Mouse (Mus musculus) intestine, embryonic 16.5 days (tissue): ENCODE measurements around the gene Dok5. TPM values are rescaled to one million over a fixed set of nuclear protein-coding genes. Genes with fewer than 3 reads are reported as not detected.
A peak's percentile ranks its signal among the peaks of the same experiment; 100 is the strongest.

Source experiments
- ATAC-seq: fragments of 200-750 bp; cut with Nextera tagmentation; 2 replicates; pipeline ENCODE4 v1.8.0; 2017; ENCODE audit warnings: moderate TSS enrichment, moderate library complexity
- H3K27ac ChIP-seq: fragments of 300-500 bp; sonication (generic); 2 replicates; pipeline ENCODE4 v1.5.1; 2014; ENCODE audit warnings: mild to moderate bottlenecking, low read length
- H3K27me3 ChIP-seq: fragments of 300-500 bp; sonication (generic); replicated peaks from 2 replicates; pipeline ENCODE4 v1.6.1; 2014; ENCODE audit warnings: low read length, control low read depth, mixed read lengths; ENCODE audit not compliant: control insufficient read depth, insufficient read depth
- H3K36me3 ChIP-seq: fragments of 300-500 bp; sonication (generic); 2 replicates; pipeline ENCODE4 v1.6.1; 2014; ENCODE audit warnings: low read length, control low read depth; ENCODE audit not compliant: control insufficient read depth, insufficient read depth
- H3K4me1 ChIP-seq: fragments of 300-500 bp; sonication (generic); 2 replicates; pipeline ENCODE4 v1.6.1; 2014; ENCODE audit warnings: low read length, control low read depth, mixed read lengths; ENCODE audit not compliant: control insufficient read depth, insufficient read depth
- H3K4me2 ChIP-seq: fragments of 300-500 bp; sonication (generic); 2 replicates; pipeline ENCODE4 v1.6.1; 2014; ENCODE audit warnings: low read depth, low read length, control low read depth
- H3K4me3 ChIP-seq: fragments of 300-500 bp; sonication (generic); 2 replicates; pipeline ENCODE4 v1.5.1; 2014; ENCODE audit warnings: mild to moderate bottlenecking, low read length
- H3K9ac ChIP-seq: fragments of 300-500 bp; sonication (generic); 2 replicates; pipeline ENCODE4 v1.6.1; 2014; ENCODE audit warnings: low read depth, low read length
- H3K9me3 ChIP-seq: fragments of 300-500 bp; sonication (generic); 2 replicates; pipeline ENCODE4 v1.6.1; 2016; ENCODE audit warnings: low read length, control low read depth; ENCODE audit not compliant: control insufficient read depth
- WGBS: fragments of 180-500 bp; shearing (Covaris S2); extraction: QIAGEN DNeasy Blood & Tissue Kit; methylation state at CpG from one replicate; pipeline ENCODE4 v1.1.7; 2014; 5-methylcytosine and 5-hydroxymethylcytosine counted together
- polyA plus RNA-seq: library from polyadenylated mRNA; unstranded; fragments of >200 nt; fragmentation: Nextera tagmentation; extraction: Ambion mirVana; gene quantifications from 2 replicates; pipeline ENCODE4 v1.2.1, GENCODE M21; 2015

Gene Dok5
- polyA plus RNA-seq, 1 experiment from 2014 or later, result 1.8 TPM

GRCm38 (mm10) chr2:170731205-170731604 lies 402 bp upstream of the Dok5 start:
- Histone ChIP-seq H3K4me1 (no peaks in the 10 kb centered on the region), H3K27ac (no peak overlapping the region), H3K4me3 (peak overlapping the region; percentile 46), H3K27me3 (peaks cover 19% of the 10 kb centered on the region), H3K4me2 (peak overlapping the region; percentile 61), H3K9me3 (no peaks in the 10 kb centered on the region), H3K36me3 (no peaks in the 10 kb centered on the region), H3K9ac (peak overlapping the region; percentile 15)
- peak; percentile 28; the same call in 1 of the 2 replicates for ATAC-seq
- 10% methylated on average over 6 of the region's 6 CpGs for WGBS

DNA sequence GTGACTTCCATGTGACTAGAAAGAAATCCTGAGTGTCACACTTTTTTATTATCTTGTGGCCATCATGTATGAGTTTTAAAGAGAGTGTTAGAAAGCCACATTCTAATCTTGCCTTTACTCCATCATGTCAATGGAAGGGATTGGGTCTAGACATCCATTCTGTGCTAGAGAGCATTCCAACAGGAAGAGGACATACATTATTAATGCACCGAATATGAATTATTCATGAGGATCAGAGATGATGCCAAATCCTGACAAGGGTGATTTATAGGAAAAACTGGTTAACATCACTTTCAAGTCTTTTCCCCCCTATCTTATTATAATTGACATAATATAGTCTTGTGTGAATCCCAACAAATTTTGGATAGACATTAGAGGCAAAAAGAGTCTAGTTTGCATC lies 2.1 kb downstream of the Dok5 start:
- Histone ChIP-seq H3K36me3 (no peaks in the 10 kb centered on the region), H3K4me3 (no peak overlapping the region), H3K27ac (no peak overlapping the region), H3K27me3 (peaks cover 19% of the 10 kb centered on the region), H3K9me3 (no peaks in the 10 kb centered on the region), H3K9ac (no peak overlapping the region), H3K4me1 (no peaks in the 10 kb centered on the region), H3K4me2 (no peak overlapping the region)
- no peak for ATAC-seq
- 89% methylated on average over 1 of the region's 1 CpGs for WGBS

GRCm38 (mm10) chr2:170734446-170734845 lies 2.8 kb downstream of the Dok5 start:
- Histone ChIP-seq H3K4me1 (no peaks in the 10 kb centered on the region), H3K27ac (no peak overlapping the region), H3K36me3 (no peaks in the 10 kb centered on the region), H3K27me3 (peaks cover 19% of the 10 kb centered on the region), H3K4me2 (no peak overlapping the region), H3K9me3 (no peaks in the 10 kb centered on the region), H3K4me3 (no peak overlapping the region), H3K9ac (no peak overlapping the region)
- WGBS, result 45% methylated on average over 3 of the region's 3 CpGs
- no peak for ATAC-seq

- no peaks in the 10 kb centered on the region for H3K36me3 ChIP-seq
- H3K4me3 ChIP-seq, result no peak overlapping the region
- H3K27me3 ChIP-seq, result no peaks in the 10 kb centered on the region
- no peak for ATAC-seq
- H3K9me3 ChIP-seq, result no peaks in the 10 kb centered on the region
- no peak overlapping the region for H3K27ac ChIP-seq
- 89% methylated on average over 9 of the region's 9 CpGs for WGBS
- H3K4me2 ChIP-seq, result no peak overlapping the region
- no peak overlapping the region for H3K9ac ChIP-seq
- no peaks in the 10 kb centered on the region for H3K4me1 ChIP-seq
Measured at GRCm38 (mm10) chr2:170738446-170738845, 6.8 kb downstream of the Dok5 start.

- no peaks in the 10 kb centered on the region for H3K9me3 ChIP-seq
- H3K4me2 ChIP-seq, result no peak overlapping the region
- no peaks in the 10 kb centered on the region for H3K27me3 ChIP-seq
- no peak overlapping the region for H3K9ac ChIP-seq
- H3K4me3 ChIP-seq, result no peak overlapping the region
- ATAC-seq, result no peak
- H3K36me3 ChIP-seq, result no peaks in the 10 kb centered on the region
- H3K4me1 ChIP-seq, result no peaks in the 10 kb centered on the region
- 87% methylated on average over 9 of the region's 9 CpGs for WGBS
- no peak overlapping the region for H3K27ac ChIP-seq
Measured at GRCm38 (mm10) chr2:170738891-170739290, 7.3 kb downstream of the Dok5 start.

GRCm38 (mm10) chr2:170739713-170740365 lies 8.2 kb downstream of the Dok5 start:
- no peaks in the 10 kb centered on the region for H3K9me3 ChIP-seq
- H3K4me3 ChIP-seq, result no peak overlapping the region
- H3K36me3 ChIP-seq, result no peaks in the 10 kb centered on the region
- no peak overlapping the region for H3K4me2 ChIP-seq
- WGBS, result 47% methylated on average over 8 of the region's 8 CpGs
- H3K4me1 ChIP-seq, result no peaks in the 10 kb centered on the region
- no peaks in the 10 kb centered on the region for H3K27me3 ChIP-seq
- no peak overlapping the region for H3K9ac ChIP-seq
- ATAC-seq, result no peak
- H3K27ac ChIP-seq, result no peak overlapping the region

DNA sequence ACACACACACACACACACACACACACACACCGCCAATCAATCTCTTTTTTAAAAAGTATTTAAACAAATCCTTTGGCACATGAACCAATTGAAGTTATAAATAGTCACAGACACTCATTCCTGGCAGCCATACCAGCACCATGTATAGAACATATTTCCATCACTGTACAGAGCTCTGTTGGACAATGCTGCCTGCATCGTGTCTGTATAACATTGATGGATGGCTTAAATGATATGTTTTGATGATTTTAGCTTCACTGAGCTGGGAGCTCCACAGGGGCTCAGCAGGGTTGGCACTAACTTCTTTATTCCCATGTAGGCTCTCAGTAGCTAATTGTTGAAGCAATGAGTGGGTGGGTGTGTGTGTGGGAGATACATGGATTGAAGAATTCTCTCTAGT lies 11.9 kb downstream of the Dok5 start:
- no peaks in the 10 kb centered on the region for H3K27me3 ChIP-seq
- no peaks in the 10 kb centered on the region for H3K4me1 ChIP-seq
- no peak overlapping the region for H3K4me2 ChIP-seq
- no peak overlapping the region for H3K9ac ChIP-seq
- H3K27ac ChIP-seq, result no peak overlapping the region
- no peak for ATAC-seq
- H3K9me3 ChIP-seq, result no peaks in the 10 kb centered on the region
- H3K36me3 ChIP-seq, result no peaks in the 10 kb centered on the region
- 67% methylated on average over 2 of the region's 2 CpGs for WGBS
- H3K4me3 ChIP-seq, result no peak overlapping the region

DNA sequence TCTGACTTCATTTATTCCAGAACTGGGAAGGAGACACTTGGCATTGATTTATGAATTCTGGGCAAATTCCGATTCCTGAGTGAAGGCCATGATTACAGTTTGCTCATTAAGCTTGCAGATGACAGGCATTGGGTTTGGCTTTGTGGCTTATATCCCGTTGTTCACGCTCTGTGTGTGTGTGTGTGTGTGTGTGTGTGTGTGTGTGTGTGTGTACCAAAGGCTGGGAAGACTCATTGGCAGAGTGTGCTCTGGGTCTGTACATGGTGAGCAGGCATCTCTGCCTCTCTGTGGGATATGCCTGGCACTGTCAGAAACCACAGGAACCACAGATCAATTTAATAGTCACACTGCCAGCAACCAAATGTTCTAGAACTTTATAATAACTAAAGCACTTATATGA lies 17.3 kb downstream of the Dok5 start:
- H3K4me2 ChIP-seq, result no peak overlapping the region
- no peaks in the 10 kb centered on the region for H3K27me3 ChIP-seq
- H3K4me3 ChIP-seq, result no peak overlapping the region
- H3K36me3 ChIP-seq, result no peaks in the 10 kb centered on the region
- no peak overlapping the region for H3K9ac ChIP-seq
- ATAC-seq, result no peak
- no peaks in the 10 kb centered on the region for H3K4me1 ChIP-seq
- H3K27ac ChIP-seq, result no peak overlapping the region
- H3K9me3 ChIP-seq, result no peaks in the 10 kb centered on the region
- WGBS, result 77% methylated on average over 3 of the region's 3 CpGs

GRCm38 (mm10) chr2:170752191-170752850 lies 20.7 kb downstream of the Dok5 start:
- no peak overlapping the region for H3K27ac ChIP-seq
- H3K4me1 ChIP-seq, result peaks cover 3% of the 10 kb centered on the region; the same call in 1 of the 2 replicates
- no peaks in the 10 kb centered on the region for H3K27me3 ChIP-seq
- no peak overlapping the region for H3K9ac ChIP-seq
- 56% methylated on average over 10 of the region's 10 CpGs for WGBS
- no peak overlapping the region for H3K4me3 ChIP-seq
- H3K4me2 ChIP-seq, result no peak overlapping the region
- H3K9me3 ChIP-seq, result no peaks in the 10 kb centered on the region
- no peaks in the 10 kb centered on the region for H3K36me3 ChIP-seq
- ATAC-seq, result no peak
